8 mouse cellular contexts compared by ENCODE assay signal in the genomic region with DNA sequence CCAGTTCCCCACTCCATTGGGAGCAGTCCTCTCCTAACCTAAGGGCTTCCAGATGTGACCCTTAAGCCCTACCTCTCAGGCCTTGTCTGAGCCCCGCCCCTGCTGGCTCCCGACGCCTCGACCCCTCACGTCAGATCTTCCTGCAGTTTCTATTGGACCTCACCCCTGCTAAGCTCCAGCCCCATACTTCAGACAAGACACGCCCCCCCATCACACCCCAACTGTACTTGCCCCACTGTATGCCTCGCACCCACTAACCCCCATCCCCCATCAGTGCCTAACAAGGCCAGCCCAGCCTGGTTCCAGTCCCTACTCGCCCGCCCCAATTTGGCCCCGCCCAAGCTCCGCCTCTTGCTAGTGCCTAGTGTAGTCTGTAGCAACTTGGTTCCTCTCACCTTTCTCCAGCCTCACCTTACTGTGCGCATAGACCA. TPM values are rescaled to one million over a fixed set of nuclear protein-coding genes. Genes with fewer than 3 reads are reported as not detected.
DNase-seq lines count a peak whose midpoint lies in the region; ATAC-seq and TF ChIP-seq lines count a peak whose summit lies in the region.

No protein-coding gene starts in this region.

- 2% methylated on average over 12 of the region's 12 CpGs for WGBS in heart, postnatal 0 days

- no peak overlapping the region for H3K9ac ChIP-seq in ES-Bruce4 (ENCODE audit: low read depth, poor library complexity, severe bottlenecking)
- 0 out of 2 replicates have a peak overlapping the region, but pooled peaks have one; percentile 4 for H3K9ac ChIP-seq in heart, postnatal 0 days (replicated peaks; ENCODE audit: low read depth, low read length)

- DNase-seq in B cell, adult 2 months: peak; percentile 59 to 66
- DNase-seq in embryo, embryonic 10.5 days (ENCODE audit: low spot score): peak; percentile 82
- DNase-seq in heart, postnatal 0 days (ENCODE audit: low spot score): peak; percentile 24
- DNase-seq in kidney, postnatal 14 days: peak; percentile 59
- DNase-seq in spleen, postnatal 36 days (ENCODE audit: low spot score in 2 of 2): peak; percentile 31 to 47
- DNase-seq in adipocyte (ENCODE audit: low spot score): no peak

- no peak for TF ChIP-seq CTCF in ES-Bruce4 (IDR thresholded peaks at IDR 0.05; ENCODE audit: low read depth, low read length)
- no peak for TF ChIP-seq CTCF in heart, postnatal 0 days (IDR thresholded peaks at IDR 0.05; ENCODE audit: low read depth)

- no peak for TF ChIP-seq POLR2A in ES-Bruce4 (IDR thresholded peaks at IDR 0.05; ENCODE audit: insufficient read depth, low read length)

- H3K9me3 ChIP-seq in ES-Bruce4 (replicated peaks; ENCODE audit: control insufficient read depth, insufficient read depth, low read length, poor library complexity, severe bottlenecking): no peaks in the 10 kb centered on the region
- H3K9me3 ChIP-seq in heart, postnatal 0 days (replicated peaks; ENCODE audit: control insufficient read depth, low read length): no peaks in the 10 kb centered on the region

- TF ChIP-seq EP300 in ES-Bruce4 (IDR thresholded peaks at IDR 0.05; ENCODE audit: insufficient read depth, low read depth, low read length): 0 out of 2 replicates have a peak, but pooled peaks have one; percentile 32
- TF ChIP-seq EP300 in heart, postnatal 0 days (IDR thresholded peaks at IDR 0.05; ENCODE audit: low read depth): no peak

- H3K4me3 ChIP-seq in ES-Bruce4 (ENCODE audit: low read depth, low read length): peak overlapping the region; percentile 28
- peak overlapping the region; percentile 31 for H3K4me3 ChIP-seq in heart, postnatal 0 days (ENCODE audit: low read depth, low read length)

- ATAC-seq in heart, postnatal 0 days (ENCODE audit: insufficient read depth, low read depth): peak; percentile 48; the same call in 1 of the 2 replicates
- peak; percentile 33 for ATAC-seq in megakaryocyte, adult 5-6 weeks (ENCODE audit: poor library complexity, severe bottlenecking)

- H3K36me3 ChIP-seq in ES-Bruce4 (ENCODE audit: control insufficient read depth, insufficient read depth, low read length, poor library complexity, severe bottlenecking): no peaks in the 10 kb centered on the region
- no peaks in the 10 kb centered on the region for H3K36me3 ChIP-seq in heart, postnatal 0 days (replicated peaks; ENCODE audit: control insufficient read depth, insufficient read depth, low read length)

- H3K4me2 ChIP-seq in heart, postnatal 0 days (ENCODE audit: low read depth, low read length): peak overlapping the region; percentile 58

- no peaks in the 10 kb centered on the region for H3K4me1 ChIP-seq in ES-Bruce4 (ENCODE audit: control insufficient read depth, insufficient read depth, low read length)
- H3K4me1 ChIP-seq in heart, postnatal 0 days (ENCODE audit: control insufficient read depth, insufficient read depth): peaks cover 6% of the 10 kb centered on the region

- no peaks in the 10 kb centered on the region for H3K27me3 ChIP-seq in ES-Bruce4 (ENCODE audit: control insufficient read depth, insufficient read depth, low read length, poor library complexity, severe bottlenecking)
- H3K27me3 ChIP-seq in heart, postnatal 0 days (ENCODE audit: control insufficient read depth, insufficient read depth, low read length): peaks cover 29% of the 10 kb centered on the region

- H3K27ac ChIP-seq in ES-Bruce4 (ENCODE audit: insufficient read depth, low read length): no peak overlapping the region
- H3K27ac ChIP-seq in heart, postnatal 0 days (ENCODE audit: low read depth): no peak overlapping the region

RNA-seq across cellular contexts. Expression of a gene that starts 32.3 kb away (rescaled TPM):
- polyA plus RNA-seq in ES-Bruce4 (2011; ENCODE audit: insufficient read depth, insufficient read length, low read depth, missing spikeins): 2.5 and 3.2 TPM in 2 replicates
- total RNA-seq in heart, postnatal 0 days (2014; rRNA removed; ENCODE audit: low replicate concordance): 0.85 and 2.9 TPM in 2 replicates
- 0.57 and 0.78 TPM in 2 replicates for polyA plus RNA-seq in heart, postnatal 0 days (2015; fragmentation: Nextera tagmentation; extraction: Ambion mirVana)
- total RNA-seq in megakaryocyte, adult 5-6 weeks (2015): not detected in 2 replicates
- not detected in 2 replicates for total RNA-seq in megakaryocyte, adult 5-6 weeks (2017)

RNA-seq across cellular contexts. Expression of a gene that starts 49.8 kb away (rescaled TPM):
- polyA plus RNA-seq in ES-Bruce4 (2011; ENCODE audit: insufficient read depth, insufficient read length, low read depth, missing spikeins): 3.2 and 3.9 TPM in 2 replicates
- total RNA-seq in heart, postnatal 0 days (2014; rRNA removed; ENCODE audit: low replicate concordance): 106 and 123 TPM in 2 replicates
- 51.0 and 74.0 TPM in 2 replicates for polyA plus RNA-seq in heart, postnatal 0 days (2015; fragmentation: Nextera tagmentation; extraction: Ambion mirVana)
- total RNA-seq in megakaryocyte, adult 5-6 weeks (2015): 0.65 and 1.1 TPM in 2 replicates
- 0.33 and 1.6 TPM in 2 replicates for total RNA-seq in megakaryocyte, adult 5-6 weeks (2017)

Comparison
In these comparisons a context has a peak if more than half of its experiments do, and no peak if none do; other contexts are left out.
1. RNA of a gene that starts 49.8 kb away (total RNA-seq): 106 to 123 TPM in heart, postnatal 0 days; 0.33 to 1.6 TPM in megakaryocyte, adult 5-6 weeks; every median in the first group is over 10 times any median in the second.